Mouse (Mus musculus) MEL-GATA-1-ER (cell line): Measurements from ENCODE around the gene Ahdc1.
"Not testable (repeated sequence)": the region's sequence is repeated elsewhere in the genome, so short reads cannot be mapped to it uniquely, and the experiment has no call there.

Experiments
- DNase-seq: peaks from one replicate; pipeline ENCODE4 v3.0.0-alpha.2; 2012; ENCODE audit warnings: low read depth; ENCODE audit errors: extremely low read depth

Gene Ahdc1

GRCm38 (mm10) chr4:133094936-133095733 is 84.1 kb downstream of the Ahdc1 start:
- DNase-seq: no peak

- not testable (repeated sequence) for DNase-seq
Measured at GRCm38 (mm10) chr4:133095734-133096065, 84.6 kb downstream of the Ahdc1 start.

- not testable (repeated sequence) for DNase-seq
Measured at GRCm38 (mm10) chr4:133096671-133097070, 85.6 kb downstream of the Ahdc1 start.

- no peak for DNase-seq
Measured at GRCm38 (mm10) chr4:133101751-133102150, 90.7 kb downstream of the Ahdc1 start.

- no peak for DNase-seq
Measured at GRCm38 (mm10) chr4:133103525-133104193, 92.6 kb downstream of the Ahdc1 start.

- no peak for DNase-seq
Measured at GRCm38 (mm10) chr4:133104194-133104569, 93.1 kb downstream of the Ahdc1 start.

- no peak for DNase-seq
Measured at GRCm38 (mm10) chr4:133106691-133107090, 95.6 kb downstream of the Ahdc1 start.

GRCm38 (mm10) chr4:133107788-133108281 is 96.8 kb downstream of the Ahdc1 start:
- DNase-seq: peak; percentile 55

GRCm38 (mm10) chr4:133108481-133109334 is 97.6 kb downstream of the Ahdc1 start:
- DNase-seq: no peak

GRCm38 (mm10) chr4:133109335-133109801 is 98.3 kb downstream of the Ahdc1 start:
- DNase-seq: no peak

- DNase-seq: no peak
Measured at GRCm38 (mm10) chr4:133112175-133112838, 101.2 kb downstream of the Ahdc1 start.

- DNase-seq: no peak
Measured at GRCm38 (mm10) chr4:133113351-133113882, 102.4 kb downstream of the Ahdc1 start.

GRCm38 (mm10) chr4:133114762-133115161 is 103.7 kb downstream of the Ahdc1 start:
- DNase-seq: no peak

- DNase-seq: no peak
Measured at GRCm38 (mm10) chr4:133115721-133116429, 104.8 kb downstream of the Ahdc1 start.

- no peak for DNase-seq
Measured at GRCm38 (mm10) chr4:133116756-133117470, 105.9 kb downstream of the Ahdc1 start.

GRCm38 (mm10) chr4:133117556-133118411 is 106.7 kb downstream of the Ahdc1 start:
- DNase-seq: no peak

- DNase-seq: no peak
Measured at GRCm38 (mm10) chr4:133118775-133119375, 107.8 kb downstream of the Ahdc1 start.

- no peak for DNase-seq
Measured at GRCm38 (mm10) chr4:133119579-133119978, 108.5 kb downstream of the Ahdc1 start.
